Mouse (Mus musculus): ENCODE results near the gene Drosha. TPM values are rescaled to one million over a fixed set of nuclear protein-coding genes. Genes with fewer than 3 reads are reported as not detected.

The Drosha gene
- polyA plus RNA-seq (2012; rRNA removed): 2.3 and 2.9 TPM in 2 replicates

DNA sequence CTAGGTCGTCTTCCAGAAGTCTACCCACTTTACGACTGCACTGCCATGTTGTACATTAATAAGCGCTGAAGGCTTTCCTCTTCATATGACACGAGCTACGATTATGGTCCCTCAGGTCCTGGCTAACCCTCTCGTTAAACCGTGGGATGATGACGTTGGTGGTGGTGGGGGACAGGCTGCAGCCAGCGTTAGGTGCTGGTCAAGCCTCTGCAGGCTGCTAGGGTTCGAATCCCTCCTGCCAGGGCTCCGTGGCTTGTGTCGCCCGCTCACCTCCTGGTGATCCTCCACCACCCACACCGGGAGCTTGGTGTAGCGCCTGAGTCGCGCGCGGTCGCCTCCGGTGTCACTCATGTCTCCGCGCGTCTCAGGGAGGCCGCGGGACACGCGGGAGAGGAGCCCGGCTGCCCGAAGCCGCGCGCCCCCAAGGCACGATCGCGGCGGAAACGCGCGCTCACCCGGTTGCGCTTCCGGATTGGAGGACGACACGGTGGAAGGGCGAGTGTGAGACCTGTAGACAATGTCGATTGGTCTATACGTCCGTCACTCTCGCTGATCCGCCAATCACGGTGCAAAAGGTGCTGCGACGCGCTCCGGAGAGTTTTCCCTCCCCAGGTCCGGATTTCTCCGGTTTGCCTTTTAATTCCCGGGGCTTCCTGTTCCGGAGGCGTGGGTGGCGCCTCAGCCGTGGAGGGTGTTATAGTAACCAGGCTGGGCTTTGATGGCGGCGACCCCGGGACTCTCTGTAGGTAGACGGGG, at the start of gene Drosha, which contains the start of gene 6030458C11Rik:
Gene Drosha (plus strand): TSS at position 619 of the 756 bp plus-strand sequence.
Gene 6030458C11Rik (minus strand): TSS at position 453 of the 756 bp plus-strand sequence.

Other genes with a start within 250 kb of the Drosha start
- 3.5 and 4.2 TPM in 2 replicates for gene Pdzd2, start 84.9 kb upstream of the Drosha start, polyA plus RNA-seq (2012; rRNA removed)
- 2.8 TPM in 2 replicates for gene 6030458C11Rik, start 166 bp upstream of the Drosha start, polyA plus RNA-seq (2012; rRNA removed)